Mouse (Mus musculus): ENCODE measurements around the gene Gnl1. TPM values are rescaled to one million over a fixed set of nuclear protein-coding genes. Genes with fewer than 3 reads are reported as not detected.
"Not testable (repeated sequence)": the region's sequence is repeated elsewhere in the genome, so short reads cannot be mapped to it uniquely, and the experiment has no call there.

Gene Gnl1
- total RNA-seq (2021), result 42.7 and 48.7 TPM in 2 replicates
- long read RNA-seq, experiment 1, transcript Gnl1-201 (12 exons, 2,848 nt), result major isoform, 98 of 119 reads
- long read RNA-seq, experiment 1, partial matches to known transcripts, result 14 of 119 reads
- long read RNA-seq, experiment 1, other reads (novel, unspliced or antisense), result 7 of 119 reads
- long read RNA-seq, experiment 2, transcript Gnl1-201 (12 exons, 2,848 nt), result major isoform, 61 of 74 reads
- long read RNA-seq, experiment 2, partial matches to known transcripts, result 9 of 74 reads
- long read RNA-seq, experiment 2, other reads (novel, unspliced or antisense), result 4 of 74 reads

GRCm38 (mm10) chr17:35979401-35980362, at the start of gene Gnl1, which contains the start of gene Prr3:
Gnl1 (plus strand) TSS chr17:35979851.
Prr3 (minus strand) TSS chr17:35980236.
- peak; percentile 95 for DNase-seq

- no peak for DNase-seq
Measured at GRCm38 (mm10) chr17:35930627-35931026, 49.0 kb upstream of the Gnl1 start.

GRCm38 (mm10) chr17:35932608-35933007, 47.0 kb upstream of the Gnl1 start:
- no peak for DNase-seq

- DNase-seq, result not testable (repeated sequence)
Measured at GRCm38 (mm10) chr17:35935763-35936162, 43.9 kb upstream of the Gnl1 start.

GRCm38 (mm10) chr17:35937700-35938348, 41.8 kb upstream of the Gnl1 start:
- DNase-seq, result peak; percentile 60

GRCm38 (mm10) chr17:35939108-35939507, 40.5 kb upstream of the Gnl1 start:
- no peak for DNase-seq

GRCm38 (mm10) chr17:35939941-35940340, 39.7 kb upstream of the Gnl1 start:
- DNase-seq, result no peak

GRCm38 (mm10) chr17:35950946-35951345, 28.7 kb upstream of the Gnl1 start:
- not testable (repeated sequence) for DNase-seq

- not testable (repeated sequence) for DNase-seq
Measured at GRCm38 (mm10) chr17:35952559-35952958, 27.1 kb upstream of the Gnl1 start.

GRCm38 (mm10) chr17:35954665-35955064, 25.0 kb upstream of the Gnl1 start:
- DNase-seq, result no peak

GRCm38 (mm10) chr17:35958533-35959223, 21.0 kb upstream of the Gnl1 start:
- no peak for DNase-seq

GRCm38 (mm10) chr17:35963279-35963678, 16.4 kb upstream of the Gnl1 start:
- no peak for DNase-seq

GRCm38 (mm10) chr17:35967621-35968020, 12.0 kb upstream of the Gnl1 start:
- DNase-seq, result no peak

- peak; percentile 100 for DNase-seq
Measured at GRCm38 (mm10) chr17:35969418-35970389, 9.9 kb upstream of the Gnl1 start, which contains the start of gene Abcf1. Abcf1 (minus strand) TSS chr17:35969761.

- DNase-seq, result no peak
Measured at GRCm38 (mm10) chr17:35972131-35972530, 7.5 kb upstream of the Gnl1 start.

- peak; percentile 59 for DNase-seq
Measured at GRCm38 (mm10) chr17:35978811-35979400, 745 bp upstream of the Gnl1 start.

GRCm38 (mm10) chr17:35980363-35980754, 708 bp downstream of the Gnl1 start:
- DNase-seq, result peak; percentile 78

GRCm38 (mm10) chr17:35981776-35982175, 2.1 kb downstream of the Gnl1 start:
- no peak for DNase-seq

- DNase-seq, result peak; percentile 31
Measured at GRCm38 (mm10) chr17:35991781-35992180, 12.1 kb downstream of the Gnl1 start.

GRCm38 (mm10) chr17:35993675-35994074, 14.0 kb downstream of the Gnl1 start:
- peak; percentile 90 for DNase-seq
